Mouse (Mus musculus): ENCODE measurements around the gene Alox12b. TPM values are rescaled to one million over a fixed set of nuclear protein-coding genes. Genes with fewer than 3 reads are reported as not detected.

Alox12b gene
- polyA plus RNA-seq, 1 experiment from 2014 or later: not detected

GRCm38 (mm10) chr11:69121741-69122335, 35.0 kb upstream of the Alox12b start:
- whole genome bisulfite sequencing: under 1% methylated on average over 32 of the region's 32 CpGs
- no peak overlapping the region for H3K27ac ChIP-seq (ENCODE audit: low read depth, low read length)
- H3K4me3 ChIP-seq (ENCODE audit: low read depth, low read length): peak overlapping the region; percentile 59
- peaks cover 12% of the 10 kb centered on the region for H3K27me3 ChIP-seq (ENCODE audit: control insufficient read depth, insufficient read depth, low read length)
- peaks cover 37% of the 10 kb centered on the region for H3K4me1 ChIP-seq (ENCODE audit: control insufficient read depth, insufficient read depth, low read length)
- H3K36me3 ChIP-seq (ENCODE audit: control insufficient read depth, insufficient read depth, low read length): no peaks in the 10 kb centered on the region
- peak overlapping the region; percentile 55 for H3K9ac ChIP-seq (ENCODE audit: low read length)
- ATAC-seq (ENCODE audit: low FRiP score) (no peak), DNase-seq (ENCODE audit: low spot score, missing footprints) (peak; percentile 96)
- H3K4me2 ChIP-seq: peak overlapping the region; percentile 87
- H3K9me3 ChIP-seq (ENCODE audit: control insufficient read depth, low read length): no peaks in the 10 kb centered on the region

- DNase-seq (ENCODE audit: low spot score, missing footprints) (peak; percentile 98), ATAC-seq (ENCODE audit: low FRiP score) (peak; percentile 72)
- under 1% methylated on average over 57 of the region's 66 CpGs for WGBS
- H3K4me1 ChIP-seq (ENCODE audit: control insufficient read depth, insufficient read depth, low read length): peaks cover 35% of the 10 kb centered on the region
- H3K4me3 ChIP-seq (ENCODE audit: low read depth, low read length): peak within 1 kb of the TSS; percentile 59
- H3K27me3 ChIP-seq (ENCODE audit: control insufficient read depth, insufficient read depth, low read length): peaks cover 12% of the 10 kb centered on the region
- H3K9ac ChIP-seq (ENCODE audit: low read length): peak within 1 kb of the TSS; percentile 55
- H3K36me3 ChIP-seq (ENCODE audit: control insufficient read depth, insufficient read depth, low read length): no peaks in the 10 kb centered on the region
- H3K27ac ChIP-seq (ENCODE audit: low read depth, low read length): peak within 1 kb of the TSS; percentile 8; the same call in 1 of the 2 replicates
- H3K4me2 ChIP-seq: peak within 1 kb of the TSS; percentile 87
- no peaks in the 10 kb centered on the region for H3K9me3 ChIP-seq (ENCODE audit: control insufficient read depth, low read length)
Observed at GRCm38 (mm10) chr11:69122336-69122951, 34.3 kb upstream of the Alox12b start, which contains the start of gene 9130213A22Rik. Gene 9130213A22Rik (minus strand): TSS chr11:69122589.

- peak overlapping the region; percentile 55 for H3K9ac ChIP-seq (ENCODE audit: low read length)
- peaks cover 12% of the 10 kb centered on the region for H3K27me3 ChIP-seq (ENCODE audit: control insufficient read depth, insufficient read depth, low read length)
- H3K4me2 ChIP-seq: peak overlapping the region; percentile 87
- WGBS: under 1% methylated on average over 29 of the region's 29 CpGs
- ATAC-seq (ENCODE audit: low FRiP score): 0 out of 2 replicates have a peak, but pooled peaks have one; percentile 15
- no peak overlapping the region; the same call in 1 of the 2 replicates for H3K27ac ChIP-seq (ENCODE audit: low read depth, low read length)
- H3K4me1 ChIP-seq (ENCODE audit: control insufficient read depth, insufficient read depth, low read length): peaks cover 34% of the 10 kb centered on the region
- DNase-seq (ENCODE audit: low spot score, missing footprints): peak; percentile 100
- H3K9me3 ChIP-seq (ENCODE audit: control insufficient read depth, low read length): no peaks in the 10 kb centered on the region
- peak overlapping the region; percentile 59 for H3K4me3 ChIP-seq (ENCODE audit: low read depth, low read length)
- H3K36me3 ChIP-seq (ENCODE audit: control insufficient read depth, insufficient read depth, low read length): no peaks in the 10 kb centered on the region
Observed at GRCm38 (mm10) chr11:69123056-69123692, 33.6 kb upstream of the Alox12b start.

- DNase-seq (ENCODE audit: low spot score, missing footprints) (peak; percentile 100), ATAC-seq (ENCODE audit: low FRiP score) (peak; percentile 74)
- H3K4me2 ChIP-seq: peak overlapping the region; percentile 87
- H3K27ac ChIP-seq (ENCODE audit: low read depth, low read length): 0 out of 2 replicates have a peak overlapping the region, but pooled peaks have one; percentile 8
- peak overlapping the region; percentile 58 for H3K9ac ChIP-seq (ENCODE audit: low read length)
- peaks cover 33% of the 10 kb centered on the region for H3K4me1 ChIP-seq (ENCODE audit: control insufficient read depth, insufficient read depth, low read length)
- H3K27me3 ChIP-seq (ENCODE audit: control insufficient read depth, insufficient read depth, low read length): peaks cover 12% of the 10 kb centered on the region
- H3K9me3 ChIP-seq (ENCODE audit: control insufficient read depth, low read length): no peaks in the 10 kb centered on the region
- under 1% methylated on average over 31 of the region's 31 CpGs for WGBS
- peak overlapping the region; percentile 59 for H3K4me3 ChIP-seq (ENCODE audit: low read depth, low read length)
- no peaks in the 10 kb centered on the region for H3K36me3 ChIP-seq (ENCODE audit: control insufficient read depth, insufficient read depth, low read length)
Observed at GRCm38 (mm10) chr11:69123693-69124497, 32.9 kb upstream of the Alox12b start.

GRCm38 (mm10) chr11:69124498-69124847, 32.3 kb upstream of the Alox12b start:
- DNase-seq (ENCODE audit: low spot score, missing footprints): peak; percentile 98
- Histone ChIP-seq H3K36me3 (ENCODE audit: control insufficient read depth, insufficient read depth, low read length) (no peaks in the 10 kb centered on the region), H3K4me1 (ENCODE audit: control insufficient read depth, insufficient read depth, low read length) (peaks cover 29% of the 10 kb centered on the region), H3K4me2 (no peak overlapping the region), H3K27me3 (ENCODE audit: control insufficient read depth, insufficient read depth, low read length) (peaks cover 12% of the 10 kb centered on the region), H3K27ac (ENCODE audit: low read depth, low read length) (no peak overlapping the region), H3K9ac (ENCODE audit: low read length) (no peak overlapping the region), H3K4me3 (ENCODE audit: low read depth, low read length) (no peak overlapping the region; the same call in 1 of the 2 replicates), H3K9me3 (ENCODE audit: control insufficient read depth, low read length) (no peaks in the 10 kb centered on the region)
- peak; percentile 60 for ATAC-seq (ENCODE audit: low FRiP score)
- WGBS: under 1% methylated on average over 3 of the region's 3 CpGs

GRCm38 (mm10) chr11:69125041-69125851, 31.5 kb upstream of the Alox12b start:
- Histone ChIP-seq H3K9ac (ENCODE audit: low read length) (peak overlapping the region; percentile 62), H3K27ac (ENCODE audit: low read depth, low read length) (no peak overlapping the region), H3K27me3 (ENCODE audit: control insufficient read depth, insufficient read depth, low read length) (peaks cover 9% of the 10 kb centered on the region), H3K9me3 (ENCODE audit: control insufficient read depth, low read length) (no peaks in the 10 kb centered on the region), H3K4me3 (ENCODE audit: low read depth, low read length) (peak overlapping the region; percentile 61), H3K36me3 (ENCODE audit: control insufficient read depth, insufficient read depth, low read length) (no peaks in the 10 kb centered on the region), H3K4me1 (ENCODE audit: control insufficient read depth, insufficient read depth, low read length) (peaks cover 24% of the 10 kb centered on the region), H3K4me2 (peak overlapping the region; percentile 91)
- ATAC-seq (ENCODE audit: low FRiP score) (0 out of 2 replicates have a peak, but pooled peaks have one; percentile 16), DNase-seq (ENCODE audit: low spot score, missing footprints) (peak; percentile 100)
- WGBS: under 1% methylated on average over 24 of the region's 24 CpGs

- H3K9ac ChIP-seq (ENCODE audit: low read length): peak within 1 kb of the TSS; percentile 62
- ATAC-seq (ENCODE audit: low FRiP score) (no peak), DNase-seq (ENCODE audit: low spot score, missing footprints) (no peak)
- H3K27ac ChIP-seq (ENCODE audit: low read depth, low read length): no peak within 1 kb of the TSS
- H3K36me3 ChIP-seq (ENCODE audit: control insufficient read depth, insufficient read depth, low read length): no peaks in the 10 kb centered on the region
- no peaks in the 10 kb centered on the region for H3K9me3 ChIP-seq (ENCODE audit: control insufficient read depth, low read length)
- H3K4me1 ChIP-seq (ENCODE audit: control insufficient read depth, insufficient read depth, low read length): peaks cover 22% of the 10 kb centered on the region
- peak within 1 kb of the TSS; percentile 61 for H3K4me3 ChIP-seq (ENCODE audit: low read depth, low read length)
- WGBS: 9% methylated on average over 3 of the region's 3 CpGs
- peaks cover 4% of the 10 kb centered on the region for H3K27me3 ChIP-seq (ENCODE audit: control insufficient read depth, insufficient read depth, low read length)
- H3K4me2 ChIP-seq: peak within 1 kb of the TSS; percentile 91
Observed at GRCm38 (mm10) chr11:69125852-69125918, 31.1 kb upstream of the Alox12b start, which contains the start of gene Aloxe3. Gene Aloxe3 (plus strand): TSS chr11:69125896.

GRCm38 (mm10) chr11:69125919-69126705, 30.7 kb upstream of the Alox12b start:
- DNase-seq (ENCODE audit: low spot score, missing footprints) (peak; percentile 84), ATAC-seq (ENCODE audit: low FRiP score) (no peak)
- Histone ChIP-seq H3K4me2 (peak overlapping the region; percentile 91), H3K27ac (ENCODE audit: low read depth, low read length) (no peak overlapping the region), H3K27me3 (ENCODE audit: control insufficient read depth, insufficient read depth, low read length) (peaks cover under 1% of the 10 kb centered on the region; the same call in 1 of the 2 replicates), H3K9me3 (ENCODE audit: control insufficient read depth, low read length) (no peaks in the 10 kb centered on the region), H3K4me3 (ENCODE audit: low read depth, low read length) (peak overlapping the region; percentile 61), H3K9ac (ENCODE audit: low read length) (peak overlapping the region; percentile 62), H3K4me1 (ENCODE audit: control insufficient read depth, insufficient read depth, low read length) (peaks cover 20% of the 10 kb centered on the region), H3K36me3 (ENCODE audit: control insufficient read depth, insufficient read depth, low read length) (no peaks in the 10 kb centered on the region)
- WGBS: 13% methylated on average over 20 of the region's 20 CpGs
